Mouse (Mus musculus): ENCODE data around the gene Srsf11. TPM values are rescaled to one million over a fixed set of nuclear protein-coding genes. Genes with fewer than 3 reads are reported as not detected.

Srsf11 gene
- polyA plus RNA-seq, 1 experiment from 2014 or later: 296 TPM

Other genes starting within 250 kb of the Srsf11 start
- 3.1 and 3.2 TPM in 2 replicates for gene Cth, start 111.6 kb downstream of the Srsf11 start, polyA plus RNA-seq (2015; fragmentation: Nextera tagmentation; extraction: Ambion mirVana)
- 22.9 and 23.0 TPM in 2 replicates for gene Ankrd13c, start 89.4 kb downstream of the Srsf11 start, polyA plus RNA-seq (2015; fragmentation: Nextera tagmentation; extraction: Ambion mirVana)
- 55.2 and 55.3 TPM in 2 replicates for gene Lrrc40, start within 50 bp of the Srsf11 start, polyA plus RNA-seq (2015; fragmentation: Nextera tagmentation; extraction: Ambion mirVana)